Mouse (Mus musculus) heart, postnatal 4 days (tissue): ENCODE data around the gene Sirt6. TPM values are rescaled to one million over a fixed set of nuclear protein-coding genes. Genes with fewer than 3 reads are reported as not detected.

Experiments used
- DNase-seq: peaks from one replicate; pipeline ENCODE4 v3.0.0; 2021
- total RNA-seq, 2 experiments: library from RNA; stranded (reverse); gene quantifications; 2 replicates each; pipeline ENCODE4 v1.2.3; 2021

Gene Sirt6
- total RNA-seq, 2 experiments from 2014 or later = 16.8 to 17.0 TPM

DNA sequence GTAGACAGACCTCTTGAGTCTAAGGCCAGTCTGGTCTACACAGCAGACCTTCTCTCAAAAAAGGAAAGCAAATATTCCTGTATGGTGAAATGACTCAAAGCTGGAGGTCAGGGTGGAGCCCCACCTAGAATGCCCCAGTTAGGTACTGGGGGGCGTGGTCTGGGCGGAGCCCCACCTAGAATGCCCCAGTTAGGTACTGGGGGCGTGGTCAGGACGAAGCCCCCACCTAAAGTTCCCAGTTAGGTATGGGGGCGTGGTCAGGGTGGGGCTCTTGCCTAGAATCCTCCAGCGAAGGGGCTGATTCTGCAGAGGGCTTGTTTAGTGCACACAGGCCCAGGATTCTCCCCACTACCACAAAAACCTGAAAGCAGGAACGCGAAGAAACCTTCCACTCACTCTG lies 4.2 kb downstream of the Sirt6 start:
- DNase-seq = no peak

DNA sequence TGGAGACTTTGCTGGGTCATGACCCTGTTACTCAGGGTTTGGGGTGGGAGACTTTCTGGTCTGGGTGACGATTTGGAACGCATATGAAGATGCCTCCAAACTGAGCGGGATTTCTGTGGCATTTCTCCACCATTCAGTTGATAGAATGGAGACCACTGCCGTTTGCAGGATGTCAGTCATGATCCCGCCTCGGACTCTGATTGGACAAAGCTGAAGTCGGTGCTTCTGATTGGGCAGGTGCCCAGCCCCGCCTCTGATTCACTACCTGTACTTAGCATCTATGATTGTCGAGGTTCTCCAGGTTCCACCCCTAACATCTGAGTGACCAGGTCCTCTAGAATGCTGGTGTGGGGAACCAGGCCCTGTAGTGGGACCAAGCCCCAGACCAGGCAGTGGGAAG lies 6.8 kb downstream of the Sirt6 start:
- no peak for DNase-seq

DNA sequence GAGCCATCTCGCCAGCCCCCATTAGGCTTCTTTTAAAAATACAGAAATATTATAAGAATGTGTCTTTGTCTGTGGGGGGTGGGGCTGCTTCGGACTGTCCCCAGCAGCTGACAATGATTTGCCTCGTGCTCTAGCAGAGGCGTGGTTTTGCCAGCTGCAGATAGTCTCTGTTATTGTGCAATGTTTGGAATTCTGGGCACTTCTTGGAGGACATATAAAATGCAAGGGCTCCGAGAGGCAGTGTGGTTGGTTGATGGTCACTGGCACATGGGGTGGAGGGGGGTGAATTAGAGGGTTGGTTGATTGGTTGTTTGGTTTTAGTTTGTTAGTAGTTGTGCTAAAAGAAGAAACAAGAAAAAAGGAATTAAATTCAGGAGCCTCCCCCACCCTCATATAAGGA lies 7.6 kb downstream of the Sirt6 start:
- no peak for DNase-seq

DNA sequence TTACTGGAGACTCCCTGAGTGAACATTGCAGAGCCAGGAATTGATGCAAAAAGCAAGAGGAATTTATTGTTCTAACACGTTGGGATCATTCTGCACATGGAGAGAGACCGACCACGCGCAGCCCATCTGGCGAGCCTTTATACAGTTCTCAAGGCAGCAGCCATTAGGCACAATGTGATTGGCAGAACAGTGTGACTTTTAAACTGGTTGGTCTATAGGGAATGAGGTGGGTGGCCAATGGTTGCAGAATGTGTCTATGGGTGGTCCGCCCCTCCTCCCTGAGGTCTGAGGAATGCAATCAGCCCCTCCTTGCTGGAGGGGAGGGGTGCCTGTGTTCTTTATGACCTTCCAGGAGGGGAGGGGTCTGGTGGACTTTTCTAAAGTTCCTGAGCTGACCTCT lies 12.1 kb downstream of the Sirt6 start:
- no peak for DNase-seq

DNA sequence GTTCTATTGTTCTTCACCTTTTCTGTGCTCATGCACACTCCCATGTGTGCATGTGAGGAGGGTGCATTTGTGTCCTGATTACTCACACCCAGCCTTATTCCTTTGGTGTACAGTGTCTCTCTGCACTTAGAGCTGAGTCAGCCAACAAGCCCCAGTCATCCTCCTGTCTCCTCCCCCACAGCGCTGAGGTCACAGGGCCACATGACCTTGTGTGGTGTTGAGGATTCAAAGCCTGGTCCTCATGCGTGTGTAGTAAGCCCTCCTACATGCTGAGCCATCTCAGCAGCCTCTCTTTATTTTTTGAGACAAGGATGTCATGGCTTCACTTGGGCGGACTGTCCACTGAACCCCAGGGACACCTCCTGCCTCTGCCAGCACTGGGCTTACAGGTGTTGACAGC lies 14.8 kb downstream of the Sirt6 start:
- no peak for DNase-seq

DNA sequence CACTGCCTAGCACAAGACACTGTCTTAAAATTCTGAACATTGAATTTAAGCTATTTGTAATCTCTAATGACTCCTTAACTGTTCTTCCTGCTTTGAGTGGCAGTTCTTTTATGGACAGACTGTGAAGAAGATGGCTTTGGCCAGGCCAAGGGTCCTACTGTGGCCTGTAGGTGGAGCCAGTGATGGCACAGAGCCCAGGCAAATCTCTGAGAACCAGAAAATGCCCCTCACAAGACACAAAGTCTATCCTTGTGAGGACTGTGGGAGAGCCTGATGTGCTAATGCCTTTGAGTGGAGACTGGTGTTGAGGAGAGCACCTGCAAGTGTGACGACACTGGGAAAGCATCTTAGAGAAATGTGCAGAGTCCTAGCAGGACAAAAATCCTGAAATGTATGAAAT lies 19.3 kb downstream of the Sirt6 start:
- DNase-seq = no peak

DNA sequence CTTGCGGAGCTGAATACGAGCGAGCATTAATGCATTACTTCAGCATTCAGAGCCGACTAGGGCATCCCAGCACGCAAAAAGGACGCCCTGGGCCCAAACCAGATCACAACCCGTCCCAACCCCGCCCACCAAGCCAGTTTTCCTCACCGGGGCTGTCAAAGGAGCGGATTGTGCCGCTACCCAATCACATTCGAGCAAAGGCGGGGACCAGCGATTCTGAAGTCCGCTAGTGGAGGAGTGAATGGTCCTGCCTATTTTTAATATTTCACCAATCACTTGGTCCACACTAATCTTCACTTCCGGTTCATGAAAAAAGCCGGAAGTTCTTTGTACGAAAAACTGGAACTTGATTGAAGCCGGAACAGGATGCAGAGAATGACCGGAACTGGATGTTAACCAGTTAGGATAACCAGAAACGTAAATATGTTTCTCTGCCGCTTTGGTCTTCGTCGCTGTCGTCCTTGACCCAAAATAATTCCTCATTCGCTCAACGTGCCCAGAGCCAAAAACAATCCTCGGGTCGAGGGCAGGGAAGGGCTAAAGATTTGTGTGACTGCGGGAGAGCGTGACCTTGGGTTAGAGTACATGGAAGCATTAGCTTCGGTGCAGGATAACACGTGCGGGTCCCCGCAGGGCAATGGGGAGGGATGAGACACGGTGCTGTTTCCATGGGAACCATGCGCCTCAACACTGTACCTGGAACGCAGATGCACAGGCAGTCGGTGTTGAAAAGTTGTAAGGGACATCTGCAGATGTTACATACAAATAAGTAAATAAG lies 21.4 kb downstream of the Sirt6 start, which contains the start of gene BC025920:
Gene BC025920 (plus strand): TSS at position 297 of the 778 bp plus-strand sequence.
- DNase-seq = peak; percentile 95

DNA sequence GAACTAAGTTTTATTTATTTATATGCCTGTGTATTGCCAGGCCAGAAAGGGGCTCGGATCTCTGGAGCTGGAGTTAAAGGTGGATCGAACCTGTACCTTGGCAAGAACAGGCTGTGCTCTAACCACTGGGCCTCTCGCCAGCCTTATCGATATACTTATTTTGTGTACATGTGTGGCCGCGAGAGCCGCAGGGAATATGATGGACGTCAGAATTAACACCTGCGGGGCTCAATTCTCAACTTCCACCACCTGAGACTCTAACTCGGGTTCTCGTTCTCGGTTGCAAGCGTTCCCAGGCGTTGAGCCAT lies 22.0 kb downstream of the Sirt6 start:
- DNase-seq = no peak

DNA sequence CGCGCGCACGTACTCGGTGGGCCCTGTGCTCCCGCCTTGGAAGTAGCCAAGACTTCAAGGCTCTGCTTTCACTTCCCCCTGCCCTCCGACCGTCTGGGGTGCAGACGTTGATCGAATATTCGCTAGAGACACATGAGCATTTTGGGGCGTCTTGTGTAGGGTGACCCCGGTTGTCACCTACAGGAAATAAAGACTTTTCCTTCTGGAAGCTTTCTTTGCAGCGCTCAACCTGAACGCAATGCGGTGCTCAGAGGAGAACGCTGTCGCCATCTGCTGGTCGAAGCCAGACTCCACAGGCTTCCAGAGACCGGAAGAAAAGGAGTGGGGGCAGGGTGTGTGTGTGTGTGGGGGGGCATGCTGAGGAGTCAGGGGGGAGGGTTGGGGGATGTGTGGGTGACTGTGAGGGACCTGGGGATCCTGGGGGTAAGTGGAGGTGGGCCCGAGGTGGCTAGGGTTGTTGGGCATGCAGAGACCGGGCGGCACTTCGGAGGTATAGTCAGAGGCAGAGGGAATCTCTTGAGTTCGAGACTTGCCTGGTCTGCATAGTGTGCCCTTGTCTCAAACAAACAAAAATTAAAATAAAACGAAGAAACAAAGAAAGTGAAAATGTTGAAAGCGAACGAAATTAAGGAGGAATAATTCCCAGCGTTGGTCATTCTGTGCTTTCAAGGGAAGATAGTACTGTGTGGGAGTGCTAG lies 22.5 kb downstream of the Sirt6 start:
- DNase-seq = peak; percentile 93

DNA sequence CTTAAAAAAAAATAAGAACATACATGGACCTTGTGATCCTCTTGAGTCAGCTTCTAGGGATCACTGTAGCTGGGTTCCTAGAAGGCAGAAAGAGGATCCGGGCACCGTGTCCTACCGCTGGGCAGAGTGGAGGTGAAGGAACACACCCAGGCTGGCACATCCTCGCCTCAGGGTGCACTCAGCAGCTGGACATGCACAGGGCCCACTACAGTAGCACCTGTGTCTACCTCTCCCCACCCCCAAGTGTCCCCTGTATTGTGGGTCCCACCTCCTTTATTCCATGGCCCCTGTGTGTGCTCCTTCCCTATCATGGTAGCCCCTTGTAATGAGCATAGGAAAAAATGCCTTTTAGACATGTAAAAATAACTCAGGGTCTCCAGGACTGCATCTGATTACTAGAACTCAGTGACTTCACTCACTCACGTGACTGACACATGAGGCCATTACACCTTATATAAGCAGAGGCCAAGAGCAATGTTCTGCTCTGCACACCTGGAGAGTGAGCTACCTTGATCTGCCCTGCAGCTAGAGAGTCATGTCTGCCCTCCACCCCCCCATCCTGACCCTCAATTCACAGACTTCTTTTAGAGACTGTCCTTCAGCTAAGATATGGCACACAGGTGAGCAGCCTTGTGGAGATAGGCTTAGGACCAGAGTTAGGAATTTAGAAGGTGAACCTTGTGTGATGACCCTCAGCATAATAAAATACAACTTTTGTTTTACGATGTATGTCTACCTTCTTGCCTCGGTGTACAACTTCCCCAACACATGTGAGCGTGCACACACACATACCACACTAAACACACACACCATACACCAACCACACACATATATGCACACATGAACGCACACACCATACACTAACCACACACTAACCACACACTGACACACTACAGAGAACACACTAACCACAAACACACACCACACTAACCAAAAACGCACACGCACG lies 23.3 kb downstream of the Sirt6 start:
- DNase-seq = no peak

DNA sequence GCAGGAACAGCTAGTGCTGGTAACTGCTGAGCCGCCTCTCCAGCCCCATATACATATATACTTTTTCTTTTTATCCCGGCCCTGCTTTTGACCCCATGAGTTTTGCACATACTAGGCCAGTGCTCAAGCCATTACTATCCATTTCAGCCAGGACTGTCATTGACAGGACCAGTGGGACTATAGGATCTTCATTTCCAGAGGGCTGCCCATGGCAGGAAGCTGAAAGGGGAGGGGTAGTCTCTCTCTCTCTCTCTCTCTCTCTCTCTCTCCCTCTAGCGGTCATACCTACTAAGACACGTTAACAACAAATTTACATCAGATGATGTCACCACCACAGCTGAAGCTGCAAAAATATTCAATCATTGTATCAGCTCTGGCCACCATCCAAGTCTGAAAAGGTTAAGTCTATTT lies 24.9 kb downstream of the Sirt6 start:
- DNase-seq = peak; percentile 34

DNA sequence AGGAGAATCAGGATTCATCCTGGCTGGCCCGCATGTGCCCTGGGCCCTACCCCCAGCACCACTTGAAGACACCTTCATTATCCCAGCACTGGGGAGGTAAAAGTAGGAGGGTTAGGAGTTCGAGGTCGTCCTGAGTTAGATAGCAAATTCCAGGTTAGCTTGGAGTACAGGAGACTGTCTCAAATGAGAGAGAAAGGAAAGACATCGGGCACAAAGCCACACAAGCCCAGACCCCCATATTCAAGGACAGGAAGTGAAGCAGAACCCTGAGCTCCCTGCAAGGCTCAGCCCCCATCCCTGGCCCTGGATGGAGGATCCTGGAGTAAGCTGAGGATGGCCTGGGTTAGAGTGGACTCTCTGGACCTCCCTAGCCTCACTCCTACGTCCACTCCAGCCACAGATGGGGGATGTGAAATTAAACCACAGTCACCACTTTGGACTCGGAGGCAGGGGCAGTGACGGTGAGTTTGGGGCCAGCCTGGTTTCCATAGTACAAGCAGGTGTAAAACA lies 26.1 kb downstream of the Sirt6 start:
- DNase-seq = no peak

DNA sequence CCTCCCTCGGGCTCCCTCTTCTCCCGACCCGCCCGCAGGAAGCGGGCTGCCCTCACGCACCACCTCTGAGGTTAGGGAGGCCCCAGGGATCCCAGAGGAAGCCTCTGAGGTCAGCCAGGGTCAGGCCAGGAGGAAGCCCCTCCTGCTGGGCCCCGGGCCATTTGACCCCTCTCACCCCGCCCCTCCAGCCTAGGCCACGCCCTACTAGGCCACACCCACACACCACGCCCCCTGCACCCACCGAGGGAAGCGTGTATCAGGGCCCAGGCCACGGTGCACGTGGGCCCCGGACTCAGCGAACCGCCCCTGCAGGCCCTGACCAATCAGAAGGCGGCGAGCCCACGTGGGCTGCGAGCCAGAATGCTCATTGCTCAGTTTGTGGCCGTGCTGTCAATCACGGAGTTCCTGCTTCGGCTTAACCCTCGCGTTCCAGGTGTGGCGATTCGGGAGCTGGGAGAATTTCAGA lies 26.8 kb downstream of the Sirt6 start, which contains the start of gene Tle6:
Gene Tle6 (minus strand): TSS at position 336 of the 466 bp plus-strand sequence.
- peak; percentile 98 for DNase-seq

DNA sequence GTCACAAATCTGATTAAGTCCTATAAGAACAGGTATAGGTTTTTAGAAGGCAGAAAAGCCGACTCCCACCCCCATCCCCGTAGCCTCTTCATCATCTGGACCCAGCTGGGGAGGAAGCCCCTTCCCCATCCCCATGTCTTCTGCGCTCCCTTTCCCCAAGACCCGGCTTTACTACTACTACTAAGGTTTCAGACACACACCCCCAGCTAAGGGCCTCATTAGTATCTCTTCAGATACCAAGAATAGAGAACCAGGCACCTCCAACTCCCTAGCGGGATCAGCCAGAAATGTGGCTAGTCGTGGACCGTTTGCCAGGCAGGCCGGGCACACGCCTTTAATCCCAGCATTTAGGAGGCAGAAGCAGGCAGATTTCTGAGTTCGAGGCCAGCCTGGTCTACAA lies 27.5 kb downstream of the Sirt6 start:
- no peak for DNase-seq

DNA sequence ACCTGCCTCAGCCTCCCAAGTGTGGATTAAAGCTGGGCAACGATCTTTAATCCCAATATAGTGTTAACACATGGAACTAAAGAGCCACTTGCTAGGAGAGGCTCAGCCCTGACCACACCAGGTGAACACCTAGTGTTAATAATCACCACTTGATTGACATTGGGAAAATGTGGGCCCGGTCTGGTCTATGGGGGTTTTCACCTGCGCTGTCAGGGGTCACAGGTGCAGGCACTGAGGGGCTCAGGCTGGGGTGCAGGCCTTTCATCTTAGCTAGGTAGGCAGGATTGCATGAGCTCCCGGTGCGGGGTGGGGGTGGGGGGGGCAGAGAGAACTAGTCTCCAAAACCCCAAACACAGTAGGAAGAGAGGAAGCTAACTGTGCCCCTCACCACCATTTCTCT lies 28.0 kb downstream of the Sirt6 start:
- DNase-seq = no peak

DNA sequence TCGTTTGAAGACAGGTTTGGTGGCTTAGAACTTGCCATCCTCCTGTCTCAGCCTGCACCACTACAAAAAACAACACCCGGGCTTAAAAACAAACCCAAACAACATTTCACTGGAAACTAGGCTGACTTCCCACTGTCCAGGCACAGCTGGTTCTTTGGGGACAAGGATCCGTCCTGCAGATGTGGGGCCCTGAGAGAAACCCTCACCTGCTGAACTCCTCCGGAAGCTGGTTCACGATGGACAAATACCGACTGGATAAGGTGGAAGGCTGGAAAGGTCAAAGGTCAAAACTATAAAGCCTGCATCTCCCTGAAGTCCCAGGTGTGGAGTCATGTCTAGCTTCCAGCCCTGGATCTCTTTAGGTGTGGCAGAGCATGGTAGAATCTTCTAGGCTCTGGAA lies 28.7 kb downstream of the Sirt6 start:
- DNase-seq = no peak

DNA sequence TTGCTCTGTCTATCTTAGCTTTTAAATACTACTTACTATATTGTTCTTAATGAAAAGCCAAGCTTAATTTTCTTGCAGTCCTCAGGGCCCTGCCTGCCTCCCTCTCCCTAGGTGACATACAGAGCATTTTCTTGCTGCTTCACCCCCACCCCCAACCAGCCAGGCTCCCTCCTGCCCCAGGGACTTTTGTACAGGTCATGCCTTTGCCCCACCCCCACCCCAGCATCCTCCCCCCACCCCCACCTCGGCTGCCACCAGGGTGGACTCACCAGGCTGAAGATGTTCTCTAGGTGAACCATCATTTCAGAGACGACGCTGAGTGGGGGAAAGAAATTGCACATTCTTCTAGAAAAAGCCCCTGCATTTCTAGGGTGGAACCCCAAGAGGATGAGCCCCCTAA lies 29.3 kb downstream of the Sirt6 start:
- DNase-seq = no peak

DNA sequence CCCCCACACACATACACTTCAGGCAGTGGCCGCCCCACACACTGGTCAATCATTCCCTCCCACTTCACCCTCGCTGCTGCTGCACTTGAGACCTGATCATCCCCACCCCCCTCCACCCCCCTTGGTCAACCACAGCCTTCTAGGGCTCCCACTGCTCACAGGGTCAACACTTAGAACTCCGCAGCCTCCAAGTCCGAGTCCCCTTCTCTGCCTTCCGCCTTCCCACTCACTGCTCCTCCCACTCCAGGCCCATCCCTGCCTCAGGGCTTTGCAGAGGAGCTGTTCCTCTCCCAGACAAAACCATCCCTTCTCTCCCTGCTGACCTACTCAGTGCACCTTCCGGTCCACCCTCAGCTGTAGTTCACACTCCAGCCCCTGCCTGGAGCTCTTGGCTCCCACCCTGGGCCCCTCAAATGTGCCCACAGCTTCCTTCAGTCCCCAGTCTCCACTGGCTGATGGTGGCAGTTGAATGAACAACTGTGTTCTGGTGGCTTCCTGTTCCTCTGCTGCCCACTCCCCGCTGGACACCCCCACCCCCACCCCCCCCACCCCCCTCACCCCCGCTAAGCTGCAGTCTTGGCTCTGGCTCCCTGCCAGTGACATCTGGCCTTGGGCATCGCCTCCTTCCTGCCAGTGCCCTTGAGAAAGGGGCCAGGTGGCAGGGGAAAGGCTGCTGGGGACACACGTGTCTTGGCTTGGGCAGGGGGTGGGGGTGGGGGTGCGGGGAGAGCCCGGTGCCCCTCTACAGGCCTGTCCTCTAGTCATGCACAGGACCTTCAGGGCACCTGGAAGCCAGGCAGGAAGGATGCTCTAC lies 30.3 kb downstream of the Sirt6 start:
- DNase-seq = peak; percentile 53

DNA sequence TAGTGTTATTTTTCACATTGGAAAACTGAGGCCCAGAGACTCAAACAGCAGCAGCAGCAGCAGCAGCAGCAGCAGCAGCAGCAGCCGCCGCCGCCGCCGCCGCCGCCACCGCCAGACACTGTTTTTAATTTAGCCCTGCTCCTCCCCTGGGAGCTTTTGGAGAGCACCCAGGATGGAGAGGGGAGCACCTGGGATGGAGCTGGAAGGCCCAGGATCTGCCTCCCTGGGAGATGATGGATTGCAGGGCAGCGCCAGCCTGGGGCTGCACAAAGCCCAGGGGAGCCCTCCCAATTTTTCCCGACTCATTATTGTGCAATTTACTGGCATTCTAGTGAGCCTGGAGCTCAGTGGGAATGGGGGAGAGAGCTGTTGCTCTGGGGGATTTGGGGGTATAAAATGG lies 31.0 kb downstream of the Sirt6 start:
- peak; percentile 36 for DNase-seq

DNA sequence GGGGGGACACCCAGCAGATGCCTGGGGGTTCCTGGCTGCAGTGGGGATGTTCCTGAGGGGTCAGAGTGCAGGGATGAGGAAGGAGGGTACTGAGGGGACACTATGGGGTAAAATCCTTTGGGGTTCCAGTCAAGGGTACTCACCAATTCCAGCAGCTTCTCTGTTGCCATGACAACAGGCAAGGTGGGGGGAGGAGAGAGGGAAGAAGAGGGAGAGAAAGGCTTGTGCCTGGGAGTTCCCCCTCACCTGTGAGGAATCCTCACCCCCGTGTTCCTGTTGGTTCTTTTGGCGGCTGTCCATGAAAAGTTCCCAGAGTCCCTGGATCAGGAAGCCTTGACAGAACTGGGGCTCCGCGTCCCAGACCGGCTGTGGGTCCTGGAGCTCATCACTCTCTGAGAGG lies 32.0 kb downstream of the Sirt6 start:
- DNase-seq = no peak

DNA sequence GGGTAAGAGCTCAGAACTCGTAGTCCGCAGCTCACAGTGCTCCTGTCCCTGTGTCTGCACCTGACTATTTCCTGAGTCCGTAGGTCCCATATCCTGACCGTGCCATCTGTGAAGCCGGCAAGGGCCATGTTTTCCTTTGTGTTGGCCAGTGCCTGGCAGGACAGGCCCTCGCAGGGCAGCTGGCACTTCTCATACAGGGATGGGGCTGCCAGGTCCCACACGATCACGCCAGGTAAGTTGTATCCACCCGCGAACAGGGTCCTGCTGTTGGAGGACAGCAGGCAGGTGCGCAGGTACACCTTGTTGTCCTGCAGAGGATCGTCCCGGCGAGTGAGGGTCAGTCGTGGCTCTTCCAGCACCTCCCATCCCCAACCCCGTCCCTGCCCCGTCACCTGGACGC lies 33.7 kb downstream of the Sirt6 start:
- DNase-seq = no peak

DNA sequence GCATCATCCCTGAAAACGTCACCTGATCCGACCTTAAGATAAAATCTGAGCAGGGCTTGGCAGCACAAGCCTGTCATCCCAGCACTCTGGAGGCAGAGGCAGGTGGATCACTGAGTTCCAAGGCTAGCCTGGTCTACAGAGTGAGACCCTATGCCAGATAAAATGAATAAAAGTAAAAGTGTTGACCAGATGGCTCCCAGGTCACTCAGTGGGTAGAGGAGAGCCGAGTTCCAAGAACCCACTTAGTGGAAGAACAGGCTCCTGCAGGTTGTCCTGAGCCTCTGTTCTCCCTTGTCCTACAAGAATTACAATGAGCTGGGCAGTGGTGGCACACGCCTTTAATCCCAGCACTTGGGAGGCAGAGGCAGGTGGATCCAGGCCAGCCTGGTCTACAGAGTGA lies 34.4 kb downstream of the Sirt6 start:
- no peak for DNase-seq
